Mouse (Mus musculus) ES-E14 (cell line): Measurements from ENCODE around the gene Ola1.

Experiments used
- CHD2 ChIP-seq: IDR thresholded peaks from 2 replicates; pipeline ENCODE4 v1.6.1; 2014; ENCODE audit warnings: mild to moderate bottlenecking, low read depth, low read length, inconsistent platforms
- HCFC1 ChIP-seq: IDR thresholded peaks from 2 replicates; pipeline ENCODE4 v1.6.1; 2012; ENCODE audit warnings: low read length, inconsistent platforms, borderline replicate concordance; ENCODE audit not compliant: insufficient read depth
- MAFK ChIP-seq: IDR thresholded peaks from 2 replicates; pipeline ENCODE4 v1.6.1; 2014; ENCODE audit warnings: mild to moderate bottlenecking, low read depth, low read length, inconsistent platforms; ENCODE audit not compliant: insufficient read depth

DNA sequence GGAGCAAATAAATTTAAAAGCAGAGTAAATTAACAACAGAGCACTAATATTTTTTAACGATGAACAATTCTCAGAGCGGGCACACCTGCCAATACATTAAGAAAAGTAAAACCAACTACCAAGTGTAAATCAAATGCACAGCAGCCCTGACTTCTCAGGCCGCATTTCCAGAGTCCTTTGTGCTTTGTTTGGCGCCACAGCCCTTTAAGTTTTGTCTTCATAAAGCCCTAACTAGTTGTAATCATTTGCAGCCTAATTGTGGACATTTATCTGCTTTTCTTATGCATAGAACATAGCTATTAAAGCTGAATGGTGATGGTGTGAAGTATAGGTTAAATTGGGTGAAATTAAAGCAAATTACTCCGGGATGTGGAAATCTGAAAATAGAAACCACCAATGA lies 49.2 kb downstream of the Ola1 start:
- TF ChIP-seq HCFC1 (no peak), CHD2 (no peak), MAFK (no peak)
